9 mouse cellular contexts compared by ENCODE assay signal in the genomic region with DNA sequence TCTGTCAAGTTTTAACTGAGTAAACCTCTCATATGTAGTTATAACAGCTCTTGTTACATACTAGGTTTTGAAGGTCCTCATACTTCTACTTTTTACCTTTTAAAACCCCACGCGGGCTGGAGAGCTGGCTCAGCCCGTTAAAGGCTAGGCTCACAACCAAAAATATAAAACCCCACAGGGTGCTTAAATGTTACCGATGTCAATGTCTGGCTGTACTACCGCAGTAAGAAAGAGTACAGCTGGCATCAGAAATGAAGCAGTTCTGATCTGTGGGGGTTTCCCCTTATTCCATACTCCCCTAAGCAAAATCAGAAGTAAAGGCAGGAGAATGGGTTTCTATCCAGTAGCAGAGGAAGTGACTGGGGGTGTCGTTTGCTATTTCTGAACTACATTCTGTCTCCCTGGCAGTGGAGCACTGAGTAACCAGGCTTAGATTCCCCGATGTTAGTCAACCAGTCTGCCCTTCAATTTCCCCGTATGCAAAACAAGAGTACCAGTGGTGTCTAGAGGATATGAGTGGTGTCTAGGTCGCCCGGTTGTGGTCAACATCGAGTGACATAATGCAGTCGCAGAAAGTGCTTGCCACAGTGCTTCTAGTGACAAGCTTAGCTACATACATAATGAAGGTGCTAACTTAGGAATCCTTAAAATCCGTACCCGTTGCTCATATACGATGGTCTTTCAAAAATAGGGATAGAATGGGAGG. TPM values are rescaled to one million over a fixed set of nuclear protein-coding genes. Genes with fewer than 3 reads are reported as not detected.
A peak's percentile ranks its signal among the peaks of the same experiment; 100 is the strongest.
DNase-seq lines count a peak whose midpoint lies in the region; ATAC-seq and TF ChIP-seq lines count a peak whose summit lies in the region.
"Had no signal": no experiment of that assay in that cellular context is flagged by ENCODE, and none has a peak within 500 bp of the region (broad histone marks: within the 10 kb centered on the region; RNA-seq: fewer than 3 reads in every experiment).

No protein-coding gene starts in this region.

- peaks cover 12% of the 10 kb centered on the region for H3K9me3 ChIP-seq in CH12.LX (replicated peaks; ENCODE audit: low read length)
- no peaks in the 10 kb centered on the region for H3K9me3 ChIP-seq in forebrain, embryonic 11.5 days (ENCODE audit: control insufficient read depth, low read length)
- no peaks in the 10 kb centered on the region for H3K9me3 ChIP-seq in hindbrain, postnatal 0 days (ENCODE audit: low read length)
- no peaks in the 10 kb centered on the region for H3K9me3 ChIP-seq in liver, embryonic 12.5 days (replicated peaks)

- peaks cover 3 to 36% of the 10 kb centered on the region in 2 experiments for H3K4me1 ChIP-seq in CH12.LX (ENCODE audit: control insufficient read depth in 1 of 2, insufficient read depth in 2 of 2)
- peaks cover 4% of the 10 kb centered on the region; the same call in 1 of the 2 replicates for H3K4me1 ChIP-seq in forebrain, embryonic 11.5 days (replicated peaks; ENCODE audit: control insufficient read depth, insufficient read depth, low read length)
- H3K4me1 ChIP-seq in hindbrain, postnatal 0 days (ENCODE audit: insufficient read depth, low read length), result peaks cover 19% of the 10 kb centered on the region
- H3K4me1 ChIP-seq in liver, embryonic 12.5 days, result peaks cover 54% of the 10 kb centered on the region

- peak overlapping the region; percentile 62 for H3K4me2 ChIP-seq in CH12.LX (ENCODE audit: insufficient read depth, low read depth, poor library complexity, severe bottlenecking)
- peak overlapping the region; percentile 100 for H3K4me2 ChIP-seq in forebrain, embryonic 11.5 days (ENCODE audit: low read depth, low read length, severe bottlenecking)
- peak overlapping the region; percentile 90 for H3K4me2 ChIP-seq in hindbrain, postnatal 0 days (ENCODE audit: low read depth, low read length)
- peak overlapping the region; percentile 99 for H3K4me2 ChIP-seq in liver, embryonic 12.5 days

- no peak for ATAC-seq in forebrain, embryonic 11.5 days (replicated peaks; ENCODE audit: low FRiP score)
- no peak for ATAC-seq in hindbrain, postnatal 0 days
- no peak for ATAC-seq in liver, embryonic 12.5 days
- ATAC-seq in monocyte, adult 5-6 weeks (replicated peaks; ENCODE audit: insufficient number of reproducible peaks, low FRiP score, low TSS enrichment, poor library complexity, severe bottlenecking), result peak; percentile 91

- dilution Hi-C loops in CH12.LX (cut with MboI; ENCODE audit: extremely low pct_ligation_motif_present, extremely low pct_unique_long_range_greater_than_20kb, low sequenced_read_pairs), result no loop called here

- peaks cover 29% of the 10 kb centered on the region for H3K27me3 ChIP-seq in CH12.LX (replicated peaks)
- H3K27me3 ChIP-seq in forebrain, embryonic 11.5 days (ENCODE audit: control insufficient read depth, insufficient read depth, low read length), result no peaks in the 10 kb centered on the region
- no peaks in the 10 kb centered on the region for H3K27me3 ChIP-seq in hindbrain, postnatal 0 days (ENCODE audit: insufficient read depth, low read length)
- H3K27me3 ChIP-seq in liver, embryonic 12.5 days (replicated peaks), result peaks cover 20% of the 10 kb centered on the region

- WGBS in forebrain, embryonic 11.5 days, result 46% methylated on average over 15 of the region's 15 CpGs
- 16% methylated on average over 15 of the region's 15 CpGs for WGBS in hindbrain, postnatal 0 days
- 26% methylated on average over 15 of the region's 15 CpGs for WGBS in liver, embryonic 12.5 days (ENCODE audit: insufficient replicate concordance)

- no peaks in the 10 kb centered on the region; the same call in none of the 2 replicates for H3K79me2 ChIP-seq in CH12.LX (replicated peaks; ENCODE audit: control insufficient read depth, extremely low read depth, insufficient read depth, poor library complexity, severe bottlenecking)

- peak overlapping the region; percentile 38 for H3K9ac ChIP-seq in CH12.LX (ENCODE audit: insufficient read depth, low read depth)
- H3K9ac ChIP-seq in forebrain, embryonic 11.5 days (ENCODE audit: low read length), result peak overlapping the region; percentile 86
- H3K9ac ChIP-seq in hindbrain, postnatal 0 days (replicated peaks; ENCODE audit: low read length), result peak overlapping the region; percentile 87
- H3K9ac ChIP-seq in liver, embryonic 12.5 days, result peak overlapping the region; percentile 92

- peak overlapping the region; percentile 60; the same call in 1 of the 2 replicates for H3K27ac ChIP-seq in CH12.LX (ENCODE audit: insufficient read depth, low read depth)
- H3K27ac ChIP-seq in forebrain, embryonic 11.5 days (ENCODE audit: low read depth, low read length), result no peak overlapping the region
- no peak overlapping the region for H3K27ac ChIP-seq in hindbrain, postnatal 0 days
- H3K27ac ChIP-seq in liver, embryonic 12.5 days, result 0 out of 2 replicates have a peak overlapping the region, but pooled peaks have one; percentile 85

- TF ChIP-seq RAD21 in CH12.LX (IDR thresholded peaks at IDR 0.05; ENCODE audit: low read depth, low read length), result no peak

- peak; percentile 52 for TF ChIP-seq POLR2A in CH12.LX (IDR thresholded peaks at IDR 0.05; ENCODE audit: low read depth, low read length)

- H3K4me3 ChIP-seq in CH12.LX (replicated peaks in 1 of 3; ENCODE audit: low read depth in 2 of 3, low read length in 2 of 3, poor library complexity in 1 of 3), result peak overlapping the region; percentile 42 to 68 (median 68)
- H3K4me3 ChIP-seq in forebrain, embryonic 11.5 days (ENCODE audit: low read depth, low read length), result peak overlapping the region; percentile 91
- peak overlapping the region; percentile 88 for H3K4me3 ChIP-seq in hindbrain, postnatal 0 days (ENCODE audit: low read length)
- H3K4me3 ChIP-seq in liver, embryonic 12.5 days, result peak overlapping the region; percentile 94

- H3K36me3 ChIP-seq in CH12.LX (replicated peaks in 1 of 2; ENCODE audit: control insufficient read depth in 1 of 2, insufficient read depth in 1 of 2, low read length in 1 of 2), result no peaks in the 10 kb centered on the region
- H3K36me3 ChIP-seq in forebrain, embryonic 11.5 days (ENCODE audit: control insufficient read depth, insufficient read depth, low read length), result no peaks in the 10 kb centered on the region
- no peaks in the 10 kb centered on the region for H3K36me3 ChIP-seq in hindbrain, postnatal 0 days (ENCODE audit: insufficient read depth, low read length)
- no peaks in the 10 kb centered on the region for H3K36me3 ChIP-seq in liver, embryonic 12.5 days

- TF ChIP-seq EP300 in CH12.LX (IDR thresholded peaks at IDR 0.05; ENCODE audit: low read length), result peak; percentile 88

- DNase-seq in cerebellum, adult 18-20 months, result peak; percentile 26 to 44
- DNase-seq in cerebellum, adult 11-12 months, result no peak
- peak; percentile 99 for DNase-seq in CH12.LX (ENCODE audit: extremely low read depth)
- no peak for DNase-seq in forebrain, embryonic 11.5 days (ENCODE audit: low spot score)
- DNase-seq in hindbrain, postnatal 0 days (ENCODE audit: low spot score), result no peak
- no peak for DNase-seq in gastrocnemius, postnatal 25 days

- in situ Hi-C loops in CH12.LX (cut with MboI; ENCODE audit: low pct_ligation_motif_present, low pct_unique_long_range_greater_than_20kb, low sequenced_read_pairs), result no loop called here

- no peak; a peak in 1 of 4 replicates for TF ChIP-seq CTCF in CH12.LX (conservative IDR thresholded peaks at IDR 0.05 in 1 of 2, IDR thresholded peaks at IDR 0.05 in 1 of 2; ENCODE audit: low read depth in 2 of 2, low read length in 2 of 2)
- no peak for TF ChIP-seq CTCF in hindbrain, postnatal 0 days (IDR thresholded peaks at IDR 0.05; ENCODE audit: low read depth)

TF ChIP-seq in CH12.LX, 34 proteins besides CTCF, POLR2A, EP300 and RAD21 (continues in another document):
- TF ChIP-seq MXI1 (IDR thresholded peaks at IDR 0.05; ENCODE audit: low read depth, low read length), result peak; percentile 65
- peak; percentile 88 for TF ChIP-seq TCF12 (IDR thresholded peaks at IDR 0.05; ENCODE audit: low read depth, low read length)
- TF ChIP-seq MYC (IDR thresholded peaks at IDR 0.05; ENCODE audit: low read depth, low read length), result peak; percentile 82
- no peak for TF ChIP-seq ZMIZ1 (IDR thresholded peaks at IDR 0.05; ENCODE audit: low read depth, low read length)
- TF ChIP-seq CHD2 (IDR thresholded peaks at IDR 0.05; ENCODE audit: low read length), result peak; percentile 77; the same call in 1 of the 2 replicates
- no peak for TF ChIP-seq POLR2AphosphoS2 (IDR thresholded peaks at IDR 0.05; ENCODE audit: low read depth, low read length)
- TF ChIP-seq NELFE (IDR thresholded peaks at IDR 0.05; ENCODE audit: low read depth, low read length), result no peak
- no peak for TF ChIP-seq ZC3H11A (IDR thresholded peaks at IDR 0.05; ENCODE audit: low read depth, low read length)
- peak; percentile 35; the same call in 1 of the 2 replicates for TF ChIP-seq ELF1 (IDR thresholded peaks at IDR 0.05; ENCODE audit: low read depth, low read length)
- no peak for TF ChIP-seq PAX5 (IDR thresholded peaks at IDR 0.05; ENCODE audit: low read length)
- no peak for TF ChIP-seq MAZ (IDR thresholded peaks at IDR 0.05; ENCODE audit: low read depth, low read length)
- TF ChIP-seq IRF4 (IDR thresholded peaks at IDR 0.05; ENCODE audit: low read depth, low read length), result peak; percentile 91
- peak; percentile 84 for TF ChIP-seq MAFK (IDR thresholded peaks at IDR 0.05; ENCODE audit: insufficient replicate concordance, low read length)
- peak; percentile 95; the same call in 1 of the 2 replicates for TF ChIP-seq SIN3A (IDR thresholded peaks at IDR 0.05; ENCODE audit: low read length)
- peak; percentile 73 for TF ChIP-seq JUND (conservative IDR thresholded peaks at IDR 0.05; ENCODE audit: low read depth, low read length)

RNA-seq across cellular contexts. Expression of a gene that starts 1.4 kb away (rescaled TPM):
- total RNA-seq in CH12.LX (2012; rRNA removed) (11.2 and 20.0 TPM in 2 replicates), CH12.LX (2014; rRNA removed) (28.5 and 31.5 TPM in 2 replicates)
- 23.1 and 27.7 TPM in 2 replicates for polyA plus RNA-seq in CH12.LX (2012; ENCODE audit: insufficient read length, low read depth)
- polyA plus RNA-seq in forebrain, embryonic 11.5 days (2014; fragmentation: Nextera tagmentation; extraction: Ambion mirVana), result 14.3 and 15.6 TPM in 2 replicates
- 34.7 and 41.3 TPM in 2 replicates for total RNA-seq in hindbrain, postnatal 0 days (2014; rRNA removed)
- polyA plus RNA-seq in hindbrain, postnatal 0 days (2015; fragmentation: Nextera tagmentation; extraction: Ambion mirVana), result 3.9 and 5.7 TPM in 2 replicates
- 10.5 and 11.3 TPM in 2 replicates for polyA plus RNA-seq in liver, embryonic 12.5 days (2016; fragmentation: Nextera tagmentation; extraction: Ambion mirVana)
- 37.7 to 55.0 TPM (median 54.1 TPM) in 3 replicates for total RNA-seq in monocyte, adult 5-6 weeks (2017)
- total RNA-seq in gastrocnemius, postnatal 25 days (2021), result 10 to 100 TPM; 26.3 to 30.5 TPM

RNA-seq across cellular contexts. Expression of a gene that starts 56.5 kb away (rescaled TPM):
- total RNA-seq in CH12.LX (2012; rRNA removed), result not detected in 2 replicates
- total RNA-seq in CH12.LX (2014; rRNA removed), result not detected in 2 replicates
- not detected in 2 replicates for polyA plus RNA-seq in CH12.LX (2012; ENCODE audit: insufficient read length, low read depth)
- polyA plus RNA-seq in forebrain, embryonic 11.5 days (2014; fragmentation: Nextera tagmentation; extraction: Ambion mirVana), result not detected in 2 replicates
- total RNA-seq in hindbrain, postnatal 0 days (2014; rRNA removed), result 0.26 TPM in 1 of 2 replicates, not detected in the other
- polyA plus RNA-seq in hindbrain, postnatal 0 days (2015; fragmentation: Nextera tagmentation; extraction: Ambion mirVana), result not detected in 2 replicates
- 0.10 TPM in 1 of 2 replicates, not detected in the other for polyA plus RNA-seq in liver, embryonic 12.5 days (2016; fragmentation: Nextera tagmentation; extraction: Ambion mirVana)
- total RNA-seq in monocyte, adult 5-6 weeks (2017), result 0.76 TPM in 1 of 3 replicates, not detected in the others
- not detected for total RNA-seq in gastrocnemius, postnatal 25 days (2021)
- total RNA-seq: layer of hippocampus, adult 18-20 months had no signal

Comparison
In these comparisons a context has a peak if more than half of its experiments do, and no peak if none do; other contexts are left out.
1. DNase-seq: peak in cerebellum, adult 18-20 months (2 of 2) and CH12.LX (single experiment); none in cerebellum, adult 11-12 months (single experiment), forebrain, embryonic 11.5 days (single experiment), hindbrain, postnatal 0 days (single experiment) and gastrocnemius, postnatal 25 days (single experiment).
2. H3K27ac ChIP-seq: peak in CH12.LX (single experiment) and liver, embryonic 12.5 days (single experiment); none in forebrain, embryonic 11.5 days (single experiment) and hindbrain, postnatal 0 days (single experiment).
3. H3K9ac ChIP-seq: peak in every context shown above with its lines; median percentile 92 in liver, embryonic 12.5 days; 87 in hindbrain, postnatal 0 days; 86 in forebrain, embryonic 11.5 days; 38 in CH12.LX.
4. Peak in every context shown above with its lines, with median percentiles within 50 percentile points of each other: H3K4me2 ChIP-seq and H3K4me3 ChIP-seq.